Mouse (Mus musculus): Measurements from ENCODE around the gene Ints13. TPM values are rescaled to one million over a fixed set of nuclear protein-coding genes. Genes with fewer than 3 reads are reported as not detected.

Gene Ints13
- total and polyA plus RNA-seq, 3 experiments, result 8.5 to 18.2 (median 17.8) TPM

DNA sequence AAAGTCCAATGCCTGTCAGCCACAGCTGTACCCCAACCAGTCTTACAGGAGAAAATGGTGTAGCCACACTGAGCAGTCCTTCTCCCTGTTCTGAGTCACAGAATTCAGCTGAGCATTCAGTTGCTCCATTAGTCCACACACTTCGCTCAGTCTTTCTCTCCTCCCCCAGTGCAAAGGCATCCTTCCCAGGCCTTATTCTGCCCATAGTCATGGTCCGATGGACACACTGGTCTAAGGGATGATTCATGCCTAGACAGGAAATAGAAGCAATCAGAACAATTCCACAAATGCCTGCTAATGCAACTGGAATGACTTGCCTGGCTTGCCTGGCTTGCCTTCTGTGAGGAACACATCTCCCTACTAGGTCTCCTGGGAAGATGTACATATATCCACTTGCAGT is 50.1 kb downstream of the Ints13 start:
- H3K27me3 ChIP-seq (ENCODE audit: control insufficient read depth, insufficient read depth, low read length), result no peaks in the 10 kb centered on the region
- H3K36me3 ChIP-seq (ENCODE audit: control insufficient read depth, insufficient read depth, low read length), result no peaks in the 10 kb centered on the region
- TF ChIP-seq POLR2A (IDR thresholded peaks at IDR 0.05; ENCODE audit: insufficient read depth, low read depth, low read length) (no peak), CTCF (IDR thresholded peaks at IDR 0.05) (no peak), EP300 (IDR thresholded peaks at IDR 0.05; ENCODE audit: insufficient read depth, low read depth, low read length) (no peak)
- intact Hi-C loops (cut with DNase I), result no loop called here
- DNase-seq, result no peak
- 47% methylated on average over 2 of the region's 2 CpGs for WGBS
- H3K4me3 ChIP-seq, result no peak overlapping the region
- H3K79me2 ChIP-seq (replicated peaks; ENCODE audit: control insufficient read depth, insufficient read depth, low read length), result no peaks in the 10 kb centered on the region
- H3K27ac ChIP-seq, result no peak overlapping the region
- H3K9ac ChIP-seq (ENCODE audit: low read depth, low read length), result no peak overlapping the region
- H3K4me1 ChIP-seq (ENCODE audit: control insufficient read depth, insufficient read depth, low read length), result peaks cover 6% of the 10 kb centered on the region

DNA sequence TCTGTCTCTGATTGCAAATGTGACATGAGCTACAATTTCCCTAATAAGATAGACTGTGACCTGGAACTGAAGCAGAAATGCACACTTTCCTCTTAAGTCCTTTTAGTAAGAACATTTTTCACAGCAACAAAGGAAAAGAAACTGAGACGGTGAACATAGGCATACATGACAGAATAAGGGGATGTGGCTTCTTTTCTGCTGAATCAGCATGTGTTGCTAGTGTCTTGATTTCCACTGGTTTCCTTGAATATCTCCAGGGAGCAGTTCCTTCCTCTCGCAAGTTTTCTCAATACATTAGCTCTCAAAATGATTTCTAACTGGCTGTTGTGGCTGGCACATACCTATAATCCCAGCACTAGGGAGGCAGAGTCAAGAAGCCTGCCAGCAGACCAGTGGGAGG is 52.1 kb downstream of the Ints13 start:
- Histone ChIP-seq H3K9ac (ENCODE audit: low read depth, low read length) (no peak overlapping the region), H3K4me3 (no peak overlapping the region), H3K79me2 (replicated peaks; ENCODE audit: control insufficient read depth, insufficient read depth, low read length) (no peaks in the 10 kb centered on the region), H3K27me3 (ENCODE audit: control insufficient read depth, insufficient read depth, low read length) (no peaks in the 10 kb centered on the region), H3K36me3 (ENCODE audit: control insufficient read depth, insufficient read depth, low read length) (no peaks in the 10 kb centered on the region), H3K4me1 (ENCODE audit: control insufficient read depth, insufficient read depth, low read length) (no peaks in the 10 kb centered on the region; the same call in 1 of the 2 replicates), H3K27ac (no peak overlapping the region)
- 52% methylated on average over 2 of the region's 2 CpGs for WGBS
- intact Hi-C loops (cut with DNase I), result no loop called here
- no peak for TF ChIP-seq EP300 (IDR thresholded peaks at IDR 0.05; ENCODE audit: insufficient read depth, low read depth, low read length)
- no peak for TF ChIP-seq POLR2A (IDR thresholded peaks at IDR 0.05; ENCODE audit: insufficient read depth, low read depth, low read length)
- no peak for TF ChIP-seq CTCF (IDR thresholded peaks at IDR 0.05)
- DNase-seq, result no peak

DNA sequence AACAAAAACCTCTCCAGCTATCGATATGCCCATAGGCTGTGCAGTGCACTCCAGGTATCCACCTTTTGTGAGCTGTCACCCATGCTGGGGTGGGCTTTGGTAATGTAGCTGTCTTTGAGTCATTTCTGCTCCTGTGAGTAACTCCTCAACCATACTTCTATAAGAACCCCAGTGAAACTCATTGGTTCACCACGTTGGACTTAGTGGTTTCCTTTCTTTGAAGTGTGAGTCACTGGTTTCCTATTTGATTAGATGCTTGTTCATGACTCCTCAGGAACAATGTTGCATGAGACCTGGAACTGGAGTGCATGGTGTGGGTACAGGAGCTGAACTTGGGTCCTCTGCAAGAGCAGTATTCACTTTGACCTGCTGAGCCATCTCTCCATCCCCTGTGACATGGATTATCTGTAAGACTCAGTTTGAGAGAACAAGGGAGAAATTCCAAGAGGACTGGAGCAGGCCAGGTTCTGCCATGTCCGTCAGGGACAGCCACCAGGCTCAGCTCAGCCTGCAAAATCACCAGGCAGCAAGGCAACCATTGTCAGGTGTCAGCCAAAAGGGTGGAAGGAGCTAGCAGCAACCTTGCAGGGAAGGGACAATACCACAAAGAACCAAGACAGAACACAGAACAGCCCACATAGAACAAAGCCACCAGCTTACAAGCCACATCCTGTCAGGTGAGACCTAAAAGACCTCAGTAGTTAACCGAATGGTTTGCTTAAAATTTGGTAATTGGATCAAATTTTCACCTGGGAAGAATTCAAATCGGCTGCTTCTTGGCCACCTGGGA is 56.0 kb downstream of the Ints13 start:
- no peaks in the 10 kb centered on the region for H3K79me2 ChIP-seq (replicated peaks; ENCODE audit: control insufficient read depth, insufficient read depth, low read length)
- H3K4me3 ChIP-seq, result no peak overlapping the region
- TF ChIP-seq CTCF (IDR thresholded peaks at IDR 0.05), result no peak
- TF ChIP-seq POLR2A (IDR thresholded peaks at IDR 0.05; ENCODE audit: insufficient read depth, low read depth, low read length), result no peak
- TF ChIP-seq EP300 (IDR thresholded peaks at IDR 0.05; ENCODE audit: insufficient read depth, low read depth, low read length), result no peak
- no peak for DNase-seq
- intact Hi-C loops (cut with DNase I), result no loop called here
- 77% methylated on average over 5 of the region's 5 CpGs for WGBS
- H3K27ac ChIP-seq, result no peak overlapping the region
- no peak overlapping the region for H3K9ac ChIP-seq (ENCODE audit: low read depth, low read length)
- H3K4me1 ChIP-seq (ENCODE audit: control insufficient read depth, insufficient read depth, low read length), result no peaks in the 10 kb centered on the region
- H3K36me3 ChIP-seq (ENCODE audit: control insufficient read depth, insufficient read depth, low read length), result no peaks in the 10 kb centered on the region
- no peaks in the 10 kb centered on the region for H3K27me3 ChIP-seq (ENCODE audit: control insufficient read depth, insufficient read depth, low read length)

DNA sequence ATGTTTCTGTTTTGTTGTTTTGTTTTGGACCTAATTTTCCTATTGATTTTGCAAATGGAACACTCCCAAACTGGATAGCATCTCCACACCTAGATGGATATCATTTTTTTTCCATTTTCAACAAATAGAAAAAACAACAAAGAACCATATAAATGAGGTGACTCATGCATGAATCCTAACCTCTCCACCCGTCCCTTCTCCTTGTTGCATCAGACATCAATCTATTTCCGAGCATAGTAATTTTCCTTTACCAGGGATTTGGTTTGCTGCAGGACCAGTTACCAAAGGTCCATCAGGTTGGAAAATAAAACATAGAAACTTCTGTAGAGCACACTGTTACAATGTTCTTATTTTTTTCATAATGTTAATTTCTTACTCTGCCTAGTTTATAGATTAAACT is 58.6 kb downstream of the Ints13 start:
- WGBS, result 77% methylated on average over 2 of the region's 2 CpGs
- intact Hi-C loops (cut with DNase I), result no loop called here
- no peak overlapping the region for H3K27ac ChIP-seq
- no peaks in the 10 kb centered on the region for H3K36me3 ChIP-seq (ENCODE audit: control insufficient read depth, insufficient read depth, low read length)
- no peak overlapping the region for H3K4me3 ChIP-seq
- no peak for DNase-seq
- TF ChIP-seq POLR2A (IDR thresholded peaks at IDR 0.05; ENCODE audit: insufficient read depth, low read depth, low read length) (no peak), EP300 (IDR thresholded peaks at IDR 0.05; ENCODE audit: insufficient read depth, low read depth, low read length) (no peak), CTCF (IDR thresholded peaks at IDR 0.05) (no peak)
- no peak overlapping the region for H3K9ac ChIP-seq (ENCODE audit: low read depth, low read length)
- no peaks in the 10 kb centered on the region for H3K79me2 ChIP-seq (replicated peaks; ENCODE audit: control insufficient read depth, insufficient read depth, low read length)
- H3K27me3 ChIP-seq (ENCODE audit: control insufficient read depth, insufficient read depth, low read length), result no peaks in the 10 kb centered on the region
- peaks cover 2% of the 10 kb centered on the region; the same call in 1 of the 2 replicates for H3K4me1 ChIP-seq (ENCODE audit: control insufficient read depth, insufficient read depth, low read length)

DNA sequence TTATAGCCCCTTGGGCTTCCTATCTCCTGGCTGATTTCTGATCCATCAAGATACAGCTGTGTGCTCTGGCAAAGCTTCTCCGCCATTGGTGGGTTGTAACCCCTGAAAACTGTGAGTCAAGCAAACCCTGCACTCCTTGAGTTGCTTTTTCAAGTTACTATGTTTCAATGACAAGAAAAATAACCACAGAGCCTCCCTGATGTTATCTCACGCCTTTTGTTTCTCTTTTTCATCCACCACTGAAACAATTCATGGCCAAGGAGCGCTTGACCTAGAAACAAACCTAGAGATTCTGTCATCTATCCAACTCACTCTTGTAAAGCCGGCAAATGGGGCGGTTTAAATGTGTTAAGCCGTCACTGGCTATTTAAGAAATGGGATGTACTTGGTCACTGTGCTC is 61.7 kb downstream of the Ints13 start:
- no peaks in the 10 kb centered on the region for H3K27me3 ChIP-seq (ENCODE audit: control insufficient read depth, insufficient read depth, low read length)
- DNase-seq, result no peak
- no peak overlapping the region for H3K4me3 ChIP-seq
- 51% methylated on average over 6 of the region's 6 CpGs for WGBS
- peaks cover 3% of the 10 kb centered on the region for H3K4me1 ChIP-seq (ENCODE audit: control insufficient read depth, insufficient read depth, low read length)
- no peaks in the 10 kb centered on the region for H3K36me3 ChIP-seq (ENCODE audit: control insufficient read depth, insufficient read depth, low read length)
- intact Hi-C loops (cut with DNase I), result no loop called here
- no peak overlapping the region for H3K27ac ChIP-seq
- H3K79me2 ChIP-seq (replicated peaks; ENCODE audit: control insufficient read depth, insufficient read depth, low read length), result no peaks in the 10 kb centered on the region
- no peak overlapping the region for H3K9ac ChIP-seq (ENCODE audit: low read depth, low read length)
- TF ChIP-seq CTCF (IDR thresholded peaks at IDR 0.05), result no peak
- TF ChIP-seq POLR2A (IDR thresholded peaks at IDR 0.05; ENCODE audit: insufficient read depth, low read depth, low read length), result no peak
- no peak for TF ChIP-seq EP300 (IDR thresholded peaks at IDR 0.05; ENCODE audit: insufficient read depth, low read depth, low read length)

DNA sequence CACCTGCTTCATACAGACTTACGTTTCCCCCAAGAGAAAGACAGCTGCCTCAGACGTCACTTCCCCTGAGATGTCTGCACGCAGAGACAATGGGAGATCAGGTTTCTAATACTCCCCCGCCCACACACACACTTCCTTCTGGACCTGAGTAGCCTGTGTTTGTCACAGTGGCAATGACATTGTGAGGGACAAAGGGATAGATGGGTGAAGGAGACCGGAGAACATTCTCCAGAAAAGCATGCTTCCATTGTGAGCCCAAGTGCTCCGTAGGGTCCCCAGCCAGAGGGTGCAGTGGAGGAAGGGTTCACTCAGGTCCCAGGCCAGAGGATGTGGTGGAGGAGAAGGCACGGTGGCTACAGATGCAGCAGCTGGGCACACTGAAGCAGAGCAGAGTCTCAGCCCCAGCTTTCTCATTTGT is 63.1 kb downstream of the Ints13 start:
- Histone ChIP-seq H3K27ac (no peak overlapping the region), H3K9ac (ENCODE audit: low read depth, low read length) (no peak overlapping the region), H3K4me1 (ENCODE audit: control insufficient read depth, insufficient read depth, low read length) (peaks cover 3% of the 10 kb centered on the region), H3K4me3 (no peak overlapping the region), H3K79me2 (replicated peaks; ENCODE audit: control insufficient read depth, insufficient read depth, low read length) (no peaks in the 10 kb centered on the region), H3K27me3 (ENCODE audit: control insufficient read depth, insufficient read depth, low read length) (no peaks in the 10 kb centered on the region), H3K36me3 (ENCODE audit: control insufficient read depth, insufficient read depth, low read length) (no peaks in the 10 kb centered on the region)
- intact Hi-C loops (cut with DNase I), result no loop called here
- peak in 1 of 2 experiments; percentile 40 for DNase-seq
- no peak for TF ChIP-seq POLR2A (IDR thresholded peaks at IDR 0.05; ENCODE audit: insufficient read depth, low read depth, low read length)
- TF ChIP-seq CTCF (IDR thresholded peaks at IDR 0.05), result no peak
- no peak for TF ChIP-seq EP300 (IDR thresholded peaks at IDR 0.05; ENCODE audit: insufficient read depth, low read depth, low read length)
- 44% methylated on average over 7 of the region's 7 CpGs for WGBS

Measured in heart, adult 2 months (tissue).